Mouse (Mus musculus): ENCODE results near the gene Tbata.

Tbata gene

GRCm38 (mm10) chr10:61171654-61172053 lies at the start of gene Tbata:
TSS of gene Tbata (plus strand) at chr10:61171954.
- no peak for DNase-seq (ENCODE audit: low spot score)

GRCm38 (mm10) chr10:61123276-61123913 lies 48.4 kb upstream of the Tbata start:
- DNase-seq (ENCODE audit: low spot score): no peak

- DNase-seq (ENCODE audit: low spot score): no peak
These were observed 47.3 kb upstream of the Tbata start for GRCm38 (mm10) chr10:61124462-61124861.

- no peak for DNase-seq (ENCODE audit: low spot score)
These were observed 42.9 kb upstream of the Tbata start for GRCm38 (mm10) chr10:61128701-61129365.

- no peak for DNase-seq (ENCODE audit: low spot score)
These were observed 40.8 kb upstream of the Tbata start for GRCm38 (mm10) chr10:61130959-61131358.

- no peak for DNase-seq (ENCODE audit: low spot score)
These were observed 37.7 kb upstream of the Tbata start for GRCm38 (mm10) chr10:61134041-61134440.

GRCm38 (mm10) chr10:61135226-61135839 lies 36.4 kb upstream of the Tbata start:
- DNase-seq (ENCODE audit: low spot score): no peak

GRCm38 (mm10) chr10:61137567-61137966 lies 34.2 kb upstream of the Tbata start:
- no peak for DNase-seq (ENCODE audit: low spot score)

GRCm38 (mm10) chr10:61143343-61143742 lies 28.4 kb upstream of the Tbata start:
- no peak for DNase-seq (ENCODE audit: low spot score)

GRCm38 (mm10) chr10:61145766-61146118 lies 26.0 kb upstream of the Tbata start:
- no peak for DNase-seq (ENCODE audit: low spot score)

- DNase-seq (ENCODE audit: low spot score): peak; percentile 68
These were observed 25.5 kb upstream of the Tbata start for GRCm38 (mm10) chr10:61146119-61146806.

GRCm38 (mm10) chr10:61146807-61147156 lies 25.0 kb upstream of the Tbata start:
- DNase-seq (ENCODE audit: low spot score): no peak

- peak; percentile 94 for DNase-seq (ENCODE audit: low spot score)
These were observed 24.4 kb upstream of the Tbata start, which contains the start of gene Sgpl1 for GRCm38 (mm10) chr10:61147157-61148040. TSS of gene Sgpl1 (minus strand) at chr10:61147703.

GRCm38 (mm10) chr10:61149476-61149875 lies 22.3 kb upstream of the Tbata start:
- no peak for DNase-seq (ENCODE audit: low spot score)

GRCm38 (mm10) chr10:61150616-61151015 lies 21.1 kb upstream of the Tbata start:
- no peak for DNase-seq (ENCODE audit: low spot score)

- DNase-seq (ENCODE audit: low spot score): no peak
These were observed 19.6 kb upstream of the Tbata start for GRCm38 (mm10) chr10:61152131-61152530.

- DNase-seq (ENCODE audit: low spot score): no peak
These were observed 16.1 kb upstream of the Tbata start for GRCm38 (mm10) chr10:61155611-61156010.

- no peak for DNase-seq (ENCODE audit: low spot score)
These were observed 15.3 kb upstream of the Tbata start for GRCm38 (mm10) chr10:61156453-61156852.

GRCm38 (mm10) chr10:61158594-61158993 lies 13.2 kb upstream of the Tbata start:
- no peak for DNase-seq (ENCODE audit: low spot score)

GRCm38 (mm10) chr10:61160089-61160488 lies 11.7 kb upstream of the Tbata start:
- no peak for DNase-seq (ENCODE audit: low spot score)

- DNase-seq (ENCODE audit: low spot score): peak; percentile 29
These were observed 11.1 kb upstream of the Tbata start for GRCm38 (mm10) chr10:61160671-61161070.

- no peak for DNase-seq (ENCODE audit: low spot score)
These were observed 9.4 kb upstream of the Tbata start for GRCm38 (mm10) chr10:61162366-61162765.

All from ovary, postnatal 36 days (tissue).